Mouse (Mus musculus): ENCODE measurements around the gene Cit. TPM values are rescaled to one million over a fixed set of nuclear protein-coding genes. Genes with fewer than 3 reads are reported as not detected.

Gene Cit
- polyA plus RNA-seq, 1 experiment from 2014 or later = 3.7 TPM

DNA sequence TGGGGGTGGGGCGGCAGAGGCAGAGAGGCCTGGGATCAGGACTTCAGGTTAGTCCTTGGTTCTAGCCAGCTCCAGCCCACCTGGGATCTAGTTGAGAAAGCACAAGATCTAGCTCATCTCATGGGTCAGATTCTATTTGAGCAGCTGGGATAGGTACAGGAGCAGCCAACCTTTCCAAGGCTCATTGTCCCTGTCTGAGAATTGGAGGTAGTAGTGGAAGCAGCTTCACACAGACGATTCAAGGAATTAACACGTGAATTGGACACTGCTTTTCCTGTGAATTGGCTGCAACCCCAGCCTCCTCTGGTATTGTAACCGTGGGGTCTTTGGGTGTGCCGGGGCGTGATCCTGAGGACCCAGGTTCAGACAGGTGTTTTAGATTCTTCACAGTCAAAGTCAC lies 207.7 kb downstream of the Cit start:
- ATAC-seq = no peak
- H3K27me3 ChIP-seq (replicated peaks; ENCODE audit: control insufficient read depth, insufficient read depth, low read length) = no peaks in the 10 kb centered on the region
- H3K9me3 ChIP-seq (ENCODE audit: control insufficient read depth) = no peaks in the 10 kb centered on the region
- H3K9ac ChIP-seq (ENCODE audit: low read depth, low read length) = no peak overlapping the region
- no peak overlapping the region for H3K4me2 ChIP-seq (replicated peaks; ENCODE audit: low read depth)
- no peaks in the 10 kb centered on the region for H3K36me3 ChIP-seq (ENCODE audit: control insufficient read depth, insufficient read depth)
- no peak for TF ChIP-seq CTCF (IDR thresholded peaks at IDR 0.05; ENCODE audit: low read depth)
- H3K27ac ChIP-seq (ENCODE audit: low read depth, low read length) = no peak overlapping the region
- H3K4me3 ChIP-seq (ENCODE audit: low read depth, low read length) = no peak overlapping the region
- H3K4me1 ChIP-seq (replicated peaks; ENCODE audit: control insufficient read depth, insufficient read depth, low read length) = no peaks in the 10 kb centered on the region
- 55% methylated on average over 6 of the region's 6 CpGs for WGBS

Other genes with a start within 250 kb of the Cit start
- gene Rab35, start 213.4 kb upstream of the Cit start, polyA plus RNA-seq (2015; fragmentation: Nextera tagmentation; extraction: Ambion mirVana) = 16.7 and 17.3 TPM in 2 replicates
- 8.0 and 9.0 TPM in 2 replicates for gene Bicdl1, start 113.7 kb upstream of the Cit start, polyA plus RNA-seq (2015; fragmentation: Nextera tagmentation; extraction: Ambion mirVana)
- gene Prkab1, start 179.2 kb downstream of the Cit start, polyA plus RNA-seq (2015; fragmentation: Nextera tagmentation; extraction: Ambion mirVana) = 77.8 and 80.6 TPM in 2 replicates
- gene Tmem233, start 238.0 kb downstream of the Cit start, polyA plus RNA-seq (2015; fragmentation: Nextera tagmentation; extraction: Ambion mirVana) = not detected in 2 replicates

Data from intestine, postnatal 0 days (tissue).